ENCODE assay signal across 9 mouse cellular contexts in genomic region chr9:65094237-65094636, GRCm38 (mm10). TPM values are rescaled to one million over a fixed set of nuclear protein-coding genes. Genes with fewer than 3 reads are reported as not detected.
A peak's percentile ranks its signal among the peaks of the same experiment; 100 is the strongest.
DNase-seq lines count a peak whose midpoint lies in the region; ATAC-seq lines count a peak whose summit lies in the region.
"Had no signal": no experiment of that assay in that cellular context is flagged by ENCODE, and none has a peak within 500 bp of the region (broad histone marks: within the 10 kb centered on the region; RNA-seq: fewer than 3 reads in every experiment).

No protein-coding gene starts in this region.

- peak overlapping the region; percentile 30; the same call in 1 of the 2 replicates for H3K9ac ChIP-seq in heart, embryonic 16.5 days (ENCODE audit: low read length)
- H3K9ac ChIP-seq in limb, embryonic 11.5 days (ENCODE audit: low read length), result no peak overlapping the region

- H3K4me1 ChIP-seq in heart, embryonic 16.5 days (ENCODE audit: control insufficient read depth, insufficient read depth, low read length), result peaks cover 3% of the 10 kb centered on the region; the same call in 1 of the 2 replicates
- 0 out of 2 replicates have a peak, but pooled peaks cover 4% of the 10 kb centered on the region for H3K4me1 ChIP-seq in limb, embryonic 11.5 days (ENCODE audit: control insufficient read depth, insufficient read depth, low read length)
- H3K4me1 ChIP-seq: megakaryocyte, embryonic 14.5 days had no signal

- WGBS in heart, embryonic 16.5 days, result 17% methylated on average over 6 of the region's 6 CpGs
- 49% methylated on average over 6 of the region's 6 CpGs for WGBS in limb, embryonic 11.5 days

- ATAC-seq in heart, embryonic 16.5 days (replicated peaks; ENCODE audit: extremely low read depth, insufficient read depth, low FRiP score), result peak; percentile 76
- ATAC-seq in limb, embryonic 11.5 days (ENCODE audit: insufficient number of reproducible peaks, low FRiP score, low TSS enrichment, low read depth), result peak; percentile 54; the same call in 1 of the 2 replicates

- peak overlapping the region; percentile 14; the same call in 1 of the 2 replicates for H3K4me2 ChIP-seq in heart, embryonic 16.5 days (ENCODE audit: low read depth, low read length)
- no peak overlapping the region for H3K4me2 ChIP-seq in limb, embryonic 11.5 days (ENCODE audit: low read depth, severe bottlenecking)

- no peak overlapping the region for H3K4me3 ChIP-seq in heart, embryonic 16.5 days (ENCODE audit: low read length)
- H3K4me3 ChIP-seq in limb, embryonic 11.5 days (ENCODE audit: low read depth, low read length), result no peak overlapping the region
- H3K4me3 ChIP-seq: megakaryocyte, embryonic 14.5 days had no signal

- DNase-seq in cerebellum, postnatal 14 days, result peak; percentile 60 to 80
- no peak for DNase-seq in cerebellum, adult 9-10 months
- DNase-seq in urinary bladder, postnatal 25 days (ENCODE audit: low spot score), result peak; percentile 19
- DNase-seq in urinary bladder, adult 2 months (ENCODE audit: low spot score), result no peak
- peak; percentile 40 for DNase-seq in limb, embryonic 11.5 days (ENCODE audit: low spot score)
- DNase-seq in right cerebral cortex, postnatal 14 days, result peak; percentile 59
- no peak for DNase-seq in cerebellum, adult 11-12 months

- H3K27me3 ChIP-seq in heart, embryonic 16.5 days (ENCODE audit: control insufficient read depth, insufficient read depth, low read length), result no peaks in the 10 kb centered on the region
- H3K27me3 ChIP-seq in limb, embryonic 11.5 days (ENCODE audit: control insufficient read depth, insufficient read depth, low read length), result no peaks in the 10 kb centered on the region

- H3K27ac ChIP-seq in heart, embryonic 16.5 days (ENCODE audit: low read length), result no peak overlapping the region
- H3K27ac ChIP-seq in limb, embryonic 11.5 days (replicated peaks; ENCODE audit: low read depth, low read length), result no peak overlapping the region

- H3K9me3 ChIP-seq in heart, embryonic 16.5 days (replicated peaks; ENCODE audit: control insufficient read depth, low read length), result no peaks in the 10 kb centered on the region
- no peaks in the 10 kb centered on the region for H3K9me3 ChIP-seq in limb, embryonic 11.5 days (ENCODE audit: control insufficient read depth, low read length)

- no peaks in the 10 kb centered on the region for H3K36me3 ChIP-seq in heart, embryonic 16.5 days (ENCODE audit: control insufficient read depth, insufficient read depth)
- H3K36me3 ChIP-seq in limb, embryonic 11.5 days (ENCODE audit: control insufficient read depth, insufficient read depth, low read length), result no peaks in the 10 kb centered on the region

RNA-seq across cellular contexts. Expression of gene Igdcc4, which starts 7.0 kb away (rescaled TPM):
- polyA plus RNA-seq in urinary bladder, adult 2 months (2012; rRNA removed), result 12.5 and 15.9 TPM in 2 replicates
- polyA plus RNA-seq in heart, embryonic 16.5 days (2015; fragmentation: Nextera tagmentation; extraction: Ambion mirVana), result 8.1 and 10.8 TPM in 2 replicates
- polyA plus RNA-seq in limb, embryonic 11.5 days (2014; fragmentation: Nextera tagmentation; extraction: Ambion mirVana), result 13.5 and 15.0 TPM in 2 replicates

RNA-seq across cellular contexts. Expression of gene Igdcc3, which starts 46.8 kb away (rescaled TPM):
- 2.3 and 2.7 TPM in 2 replicates for polyA plus RNA-seq in urinary bladder, adult 2 months (2012; rRNA removed)
- polyA plus RNA-seq in heart, embryonic 16.5 days (2015; fragmentation: Nextera tagmentation; extraction: Ambion mirVana), result 0.17 and 0.30 TPM in 2 replicates
- 44.5 and 46.2 TPM in 2 replicates for polyA plus RNA-seq in limb, embryonic 11.5 days (2014; fragmentation: Nextera tagmentation; extraction: Ambion mirVana)

Comparison
In these comparisons a context has a peak if more than half of its experiments do, and no peak if none do; other contexts are left out.
1. DNase-seq: peak in cerebellum, postnatal 14 days (2 of 2), urinary bladder, postnatal 25 days (single experiment), limb, embryonic 11.5 days (single experiment) and right cerebral cortex, postnatal 14 days (single experiment); none in cerebellum, adult 9-10 months (single experiment), urinary bladder, adult 2 months (single experiment) and cerebellum, adult 11-12 months (single experiment).
2. RNA of gene Igdcc3, which starts 46.8 kb away (polyA plus RNA-seq): 44.5 to 46.2 TPM in limb, embryonic 11.5 days; 2.3 to 2.7 TPM in urinary bladder, adult 2 months and 0.17 to 0.30 TPM in heart, embryonic 16.5 days; every median in the first group is over 10 times any median in the second.